Mouse (Mus musculus): Measurements from ENCODE around the gene Nkx6-2.

The Nkx6-2 gene

GRCm38 (mm10) chr7:139565998-139566397, 16.6 kb downstream of the Nkx6-2 start:
- DNase-seq: no peak

DNA sequence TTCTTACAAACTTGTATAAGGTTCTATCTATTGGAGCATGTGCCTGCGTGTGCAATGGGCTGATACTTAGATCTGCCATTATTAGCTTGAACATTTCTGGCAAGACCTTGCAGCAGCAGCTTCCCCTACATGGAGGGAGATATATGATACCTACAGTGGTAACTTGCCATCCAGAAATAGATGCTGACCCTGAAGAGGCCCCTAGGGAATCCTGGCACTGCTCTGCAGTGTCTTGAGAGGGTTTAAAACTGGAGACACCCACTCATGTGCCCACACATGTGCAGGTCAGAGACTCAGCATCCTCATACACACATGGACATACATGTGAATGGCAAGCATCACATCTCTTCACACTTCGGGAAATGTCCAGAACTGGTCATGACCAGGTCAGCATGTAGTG, 18.4 kb downstream of the Nkx6-2 start:
- DNase-seq: no peak

GRCm38 (mm10) chr7:139563425-139563824, 19.2 kb downstream of the Nkx6-2 start:
- DNase-seq: no peak

GRCm38 (mm10) chr7:139559659-139560058, 22.9 kb downstream of the Nkx6-2 start:
- no peak for DNase-seq

DNA sequence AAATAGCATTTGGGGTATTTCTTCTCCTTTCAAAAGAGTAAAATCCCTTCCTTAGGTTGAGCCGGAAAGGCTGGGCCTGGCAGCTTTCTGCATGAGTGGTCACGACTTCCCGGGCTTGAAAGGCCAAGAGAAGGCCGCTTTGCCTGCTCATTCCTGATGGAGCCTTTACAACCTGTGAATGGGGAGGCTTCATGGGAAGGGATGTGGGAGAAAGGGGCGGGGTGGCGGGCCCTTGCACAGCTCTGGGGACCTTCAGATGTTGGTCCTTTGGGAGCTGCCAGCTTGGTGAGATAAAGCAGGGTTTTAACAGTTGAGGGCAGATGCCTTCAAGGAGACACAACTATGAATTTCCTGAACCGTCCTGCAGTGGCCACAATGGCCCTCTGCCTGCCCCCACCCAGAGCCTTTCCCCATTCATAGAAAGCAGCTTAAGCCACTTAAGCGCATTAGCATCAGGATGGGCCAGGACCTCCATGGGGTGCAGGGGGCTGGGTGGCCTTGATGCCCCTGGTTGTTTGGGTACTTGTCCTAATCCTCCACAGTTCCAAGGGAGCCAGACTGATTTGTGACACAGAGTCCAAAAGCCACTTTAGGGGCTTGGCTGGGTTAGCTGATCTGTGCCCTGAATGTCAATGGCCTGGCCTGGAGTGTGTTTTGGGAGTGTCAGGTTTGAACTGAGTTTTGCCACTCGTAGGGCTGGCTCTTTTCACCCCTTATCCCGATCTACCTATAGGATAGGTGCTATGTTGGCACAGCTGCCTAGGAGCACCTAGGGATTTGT, 25.7 kb downstream of the Nkx6-2 start:
- no peak for DNase-seq

- DNase-seq: no peak
These were observed 26.3 kb downstream of the Nkx6-2 start for GRCm38 (mm10) chr7:139556331-139556730.

DNA sequence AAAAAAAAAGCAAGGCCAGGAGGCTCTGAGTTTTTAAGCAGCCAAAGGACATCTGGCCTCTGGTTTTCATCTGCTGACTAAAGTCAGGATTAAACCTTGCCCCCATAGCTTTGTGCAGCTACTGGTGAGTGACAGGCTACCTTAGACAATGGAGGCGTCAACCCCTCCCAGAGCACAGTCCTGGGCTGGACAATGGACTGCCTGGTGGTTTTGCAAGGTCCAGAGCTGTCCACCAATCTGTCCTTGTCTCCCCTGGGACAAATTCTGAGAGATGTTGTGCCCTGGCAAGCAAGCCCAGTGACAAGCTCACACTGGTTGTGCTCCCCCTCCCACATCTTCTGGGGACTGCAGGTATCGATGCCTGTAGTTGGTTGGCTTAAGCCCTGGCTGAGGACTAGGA, 31.1 kb downstream of the Nkx6-2 start:
- DNase-seq: no peak

- no peak for DNase-seq
These were observed 32.4 kb downstream of the Nkx6-2 start for GRCm38 (mm10) chr7:139550086-139550783.

- no peak for DNase-seq
These were observed 35.3 kb downstream of the Nkx6-2 start for GRCm38 (mm10) chr7:139547325-139547724.

- DNase-seq: no peak
These were observed 37.6 kb downstream of the Nkx6-2 start for GRCm38 (mm10) chr7:139544706-139545625.

DNA sequence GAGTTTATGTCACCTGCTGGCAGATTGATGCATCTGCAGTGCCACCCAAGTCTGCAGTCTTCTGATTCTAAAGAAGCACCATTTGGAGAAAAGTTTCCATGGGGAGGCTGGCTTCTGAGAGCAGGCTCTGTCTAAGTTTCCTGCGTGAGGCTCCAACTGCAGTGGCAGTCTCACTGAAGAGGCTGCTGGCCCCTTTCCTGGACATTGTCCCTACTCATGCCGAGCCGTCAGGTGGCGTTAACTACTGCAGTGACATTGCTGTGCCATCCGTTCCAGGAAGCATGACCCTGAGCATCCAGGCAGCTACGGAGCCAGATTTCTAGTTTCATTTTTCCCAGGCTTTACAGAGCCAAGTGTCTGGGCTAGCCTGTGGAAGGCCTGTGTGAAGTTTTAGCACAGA, 41.2 kb downstream of the Nkx6-2 start:
- peak; percentile 48 for DNase-seq

DNA sequence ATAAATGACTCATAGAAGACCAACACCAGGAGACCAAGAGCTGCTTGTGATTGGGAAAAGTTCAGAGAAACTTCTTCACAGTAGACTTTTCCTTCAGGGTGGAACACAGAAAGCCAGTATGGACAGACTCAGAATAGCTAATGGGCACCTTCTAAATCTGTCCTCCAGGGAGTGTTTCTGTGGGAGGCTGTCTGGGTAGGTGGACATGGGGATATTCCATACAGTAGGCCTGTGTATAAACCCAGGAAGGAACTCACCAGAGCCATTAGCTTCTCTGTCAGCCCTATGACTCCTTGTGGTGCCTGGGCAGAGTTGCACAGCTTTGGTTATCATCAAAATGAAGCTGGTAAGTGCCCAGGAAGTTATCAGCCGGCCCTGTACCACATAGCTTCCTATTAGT, 42.0 kb downstream of the Nkx6-2 start:
- DNase-seq: no peak

- no peak for DNase-seq
These were observed 44.1 kb downstream of the Nkx6-2 start for GRCm38 (mm10) chr7:139538541-139538940.

GRCm38 (mm10) chr7:139537831-139538230, 44.8 kb downstream of the Nkx6-2 start:
- DNase-seq: no peak

DNA sequence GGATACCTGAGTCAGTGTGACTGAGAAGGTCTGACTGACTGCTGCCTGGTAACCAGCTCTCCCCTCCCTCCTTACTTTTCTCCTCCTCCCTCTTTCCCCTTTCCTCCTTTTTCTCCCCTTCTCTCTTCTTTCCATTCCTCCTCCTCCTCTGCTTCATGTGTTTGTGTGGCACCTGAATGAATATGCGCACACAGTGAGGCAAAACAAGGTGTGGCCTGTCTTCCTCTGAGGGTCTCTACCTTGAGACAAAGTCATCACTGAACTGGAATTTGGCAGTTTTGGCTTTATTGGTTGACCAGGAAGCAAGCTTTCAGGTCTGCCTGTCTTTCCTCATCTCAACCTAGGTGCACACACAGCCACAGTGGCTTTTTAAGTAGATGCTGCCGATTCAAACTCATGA, 45.8 kb downstream of the Nkx6-2 start:
- no peak for DNase-seq

DNA sequence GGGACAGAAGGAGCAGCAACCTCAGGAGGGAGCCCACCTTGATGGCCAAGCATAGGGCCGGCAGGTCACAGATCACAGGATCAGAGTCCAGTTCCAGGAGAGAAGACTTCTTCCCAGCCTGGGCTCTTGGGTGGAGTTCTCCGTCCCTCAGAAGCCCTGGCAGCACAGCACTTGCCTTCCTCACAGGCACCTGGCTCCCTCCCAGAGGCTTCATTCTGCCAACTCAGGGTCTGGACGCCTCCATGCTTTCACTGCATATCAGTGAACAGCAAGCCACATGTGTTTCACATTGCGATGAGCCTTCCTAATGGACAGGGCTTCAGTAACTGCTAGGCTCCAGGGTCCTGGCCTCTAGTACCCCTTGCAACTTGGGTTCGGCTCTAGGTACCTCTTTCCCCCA, 46.3 kb downstream of the Nkx6-2 start:
- DNase-seq: no peak

DNA sequence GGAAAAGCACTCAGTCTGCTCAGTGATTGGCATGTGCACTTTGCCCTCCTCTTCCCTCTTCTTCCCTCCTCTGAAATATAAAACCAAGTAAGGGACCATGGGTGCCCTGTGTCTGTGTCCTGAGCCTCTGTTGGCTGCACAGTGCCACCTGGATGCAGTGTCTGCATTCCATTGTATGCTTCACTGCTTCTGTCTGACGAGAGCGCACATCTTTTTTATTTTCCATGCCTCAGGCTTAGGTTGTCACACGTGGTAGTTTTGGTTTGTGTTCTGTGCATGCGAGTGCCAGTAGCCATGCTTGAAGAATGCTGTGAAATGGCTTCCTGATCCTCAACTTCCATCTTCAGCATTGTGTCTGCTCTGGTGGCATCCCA, 51.2 kb downstream of the Nkx6-2 start:
- DNase-seq: no peak

DNA sequence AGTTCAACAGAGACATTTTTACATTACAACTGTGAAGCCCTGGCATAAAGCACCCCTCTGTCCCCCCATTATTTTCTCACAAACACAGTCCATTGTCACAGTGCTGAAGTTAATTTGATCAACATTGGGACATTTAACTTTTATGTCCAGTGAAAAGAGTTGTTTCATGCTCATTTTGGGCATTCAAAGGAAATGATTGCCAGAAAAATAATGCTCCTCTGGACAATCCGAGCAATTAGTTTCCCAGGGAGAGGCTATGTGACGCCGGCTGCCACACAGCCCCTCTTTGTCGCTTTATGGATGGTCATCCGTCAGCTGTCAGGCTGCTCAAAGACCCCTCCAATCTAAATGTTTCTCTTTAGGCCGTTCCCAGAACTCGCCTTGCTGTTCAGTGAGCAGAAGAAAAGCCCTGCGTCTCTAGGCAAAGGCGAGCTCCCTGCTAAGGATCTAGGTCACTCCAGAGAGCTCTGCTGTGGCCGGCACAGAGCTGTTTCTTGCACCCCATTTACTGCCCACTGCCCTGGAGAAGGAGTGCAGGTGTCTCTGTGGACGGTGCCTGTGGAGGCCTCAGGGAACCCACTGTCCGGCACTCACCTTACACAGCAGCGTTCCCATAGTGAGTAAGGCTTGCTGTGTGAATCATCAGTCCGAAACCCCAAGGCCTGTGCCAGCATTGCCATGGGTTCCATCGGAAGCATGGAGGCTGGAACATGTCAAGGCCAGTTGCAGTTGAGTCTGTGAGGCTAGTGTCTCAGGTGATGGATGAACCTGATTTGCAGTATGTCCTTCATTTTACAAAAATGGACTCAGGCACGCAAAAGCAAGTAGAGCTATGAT, 51.8 kb downstream of the Nkx6-2 start:
- DNase-seq: no peak

All from cerebellum, adult 11 months (tissue).